Mouse (Mus musculus) liver, postnatal 0 days (tissue): ENCODE results near the gene Castor1.

Source experiments
- CTCF ChIP-seq: sonication (generic); IDR thresholded peaks from 2 replicates; pipeline ENCODE4 v1.5.1; 2016; ENCODE audit warnings: antibody characterized with exemption, low read depth
- EP300 ChIP-seq: IDR thresholded peaks from 2 replicates; pipeline ENCODE4 v1.6.1; 2016; ENCODE audit warnings: antibody characterized with exemption, low read depth, mild to moderate bottlenecking

DNA sequence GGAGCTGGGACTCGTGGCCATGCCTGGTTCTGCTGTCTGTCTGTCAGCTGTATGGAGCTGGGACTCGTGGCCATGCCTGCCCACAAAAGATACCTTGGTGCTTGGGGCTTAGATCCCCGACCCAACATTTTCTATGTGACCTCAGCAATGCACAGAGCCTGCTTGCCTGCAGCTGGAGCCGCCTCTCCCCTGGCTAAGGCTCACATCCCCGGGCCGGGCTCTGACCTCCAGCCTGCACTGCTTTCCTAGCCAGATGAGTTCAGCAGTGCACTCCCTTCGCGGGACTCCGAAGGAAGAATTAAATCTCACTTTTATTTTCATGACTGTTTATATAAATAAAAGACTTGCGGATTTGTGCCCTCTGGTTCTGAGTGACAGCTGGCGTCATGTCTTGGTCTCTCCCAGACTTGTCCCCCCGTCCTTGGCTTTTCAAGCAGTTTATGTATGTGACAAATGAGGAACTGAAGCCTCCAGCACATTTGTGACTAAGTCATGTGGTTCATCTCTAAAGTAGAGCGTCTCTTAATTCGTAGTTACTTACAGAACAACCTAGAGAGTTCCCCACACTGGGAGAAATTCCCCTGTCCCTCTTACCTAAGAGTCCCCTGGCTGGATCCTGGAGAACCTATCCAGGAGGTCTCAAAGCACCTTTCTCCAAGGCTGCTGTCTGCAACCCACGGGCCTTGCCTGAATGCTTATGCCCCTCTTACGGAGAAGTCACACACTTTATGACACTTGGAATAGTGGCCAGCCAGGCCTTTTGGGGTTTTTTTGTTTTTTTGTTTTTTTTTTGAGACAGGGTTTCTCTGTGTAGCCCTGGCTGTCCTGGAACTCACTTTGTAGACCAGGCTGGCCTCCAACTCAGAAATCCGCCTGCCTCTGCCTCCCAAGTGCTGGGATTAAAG is 4.3 kb downstream of the Castor1 start:
- no peak for TF ChIP-seq CTCF
- no peak for TF ChIP-seq EP300
